Mouse (Mus musculus): Measurements from ENCODE around the gene Krt7. TPM values are rescaled to one million over a fixed set of nuclear protein-coding genes. Genes with fewer than 3 reads are reported as not detected.

Gene Krt7
- polyA plus RNA-seq (2012; rRNA removed), result 71.1 and 72.9 TPM in 2 replicates

GRCm38 (mm10) chr15:101410775-101411174 is at the start of gene Krt7:
TSS of gene Krt7 (plus strand) at chr15:101411043.

GRCm38 (mm10) chr15:101370101-101370911 is 40.5 kb upstream of the Krt7 start, which contains the start of gene Krt80:
TSS of gene Krt80 (minus strand) at chr15:101370162.

GRCm38 (mm10) chr15:101438555-101438954 is 27.7 kb downstream of the Krt7 start, which contains the start of gene Krt87:
TSS of gene Krt87 (minus strand) at chr15:101438804.

GRCm38 (mm10) chr15:101447444-101447843 is 36.6 kb downstream of the Krt7 start, which contains the start of gene Krt88:
TSS of gene Krt88 (plus strand) at chr15:101447744.

GRCm38 (mm10) chr15:101463651-101464050 is 52.8 kb downstream of the Krt7 start, which contains the start of gene Krt81:
TSS of gene Krt81 (minus strand) at chr15:101463751.

GRCm38 (mm10) chr15:101472952-101473528 is 62.2 kb downstream of the Krt7 start, which contains the start of gene Krt86:
TSS of gene Krt86 (plus strand) at chr15:101473478.

Other genes with a start within 250 kb of the Krt7 start
- 65.2 and 84.6 TPM in 2 replicates for gene Acvr1b, start 237.0 kb upstream of the Krt7 start, polyA plus RNA-seq (2012; rRNA removed)
- gene Grasp, start 186.9 kb upstream of the Krt7 start, polyA plus RNA-seq (2012; rRNA removed), result 11.3 and 14.6 TPM in 2 replicates
- gene Nr4a1, start 156.8 kb upstream of the Krt7 start, polyA plus RNA-seq (2012; rRNA removed), result 17.2 and 17.8 TPM in 2 replicates
- gene Atg101, start 126.8 kb upstream of the Krt7 start, polyA plus RNA-seq (2012; rRNA removed), result 58.0 and 64.1 TPM in 2 replicates
- gene 6030408B16Rik, start 117.8 kb upstream of the Krt7 start, polyA plus RNA-seq (2012; rRNA removed), result 0.28 and 0.51 TPM in 2 replicates
- gene Krt80, start 40.9 kb upstream of the Krt7 start, polyA plus RNA-seq (2012; rRNA removed), result 2.5 and 2.9 TPM in 2 replicates
- 2.8 and 3.7 TPM in 2 replicates for gene Krt87, start 27.8 kb downstream of the Krt7 start, polyA plus RNA-seq (2012; rRNA removed)
- not detected in 2 replicates for gene Krt88, start 36.7 kb downstream of the Krt7 start, polyA plus RNA-seq (2012; rRNA removed)
- gene Krt81, start 52.7 kb downstream of the Krt7 start, polyA plus RNA-seq (2012; rRNA removed), result not detected in 2 replicates
- gene Krt86, start 62.4 kb downstream of the Krt7 start, polyA plus RNA-seq (2012; rRNA removed), result not detected in 2 replicates
- gene Krt83, start 80.5 kb downstream of the Krt7 start, polyA plus RNA-seq (2012; rRNA removed), result 0.63 and 0.72 TPM in 2 replicates
- gene Gm49425, start 106.2 kb downstream of the Krt7 start, polyA plus RNA-seq (2012; rRNA removed), result not detected in 2 replicates
- 1.0 and 1.2 TPM in 2 replicates for gene Krt84, start 121.8 kb downstream of the Krt7 start, polyA plus RNA-seq (2012; rRNA removed)
- gene Krt82, start 139.6 kb downstream of the Krt7 start, polyA plus RNA-seq (2012; rRNA removed), result not detected in 2 replicates
- 0.03 TPM in 1 of 2 replicates, not detected in the other for gene Krt90, start 151.9 kb downstream of the Krt7 start, polyA plus RNA-seq (2012; rRNA removed)
- not detected in 2 replicates for gene Krt75, start 162.9 kb downstream of the Krt7 start, polyA plus RNA-seq (2012; rRNA removed)
- gene Gm5414, start 217.1 kb downstream of the Krt7 start, polyA plus RNA-seq (2012; rRNA removed), result not detected in 2 replicates
- gene Gm5478, start 236.3 kb downstream of the Krt7 start, polyA plus RNA-seq (2012; rRNA removed), result not detected in 2 replicates